Mouse (Mus musculus) E14TG2a.4 (cell line): ENCODE measurements around the gene 1110032A03Rik.

Source experiments
- CTCF ChIP-seq: conservative IDR thresholded peaks from 2 replicates; pipeline ENCODE4 v1.5.1; 2014; ENCODE audit warnings: low read length
- NANOG ChIP-seq: IDR thresholded peaks from 2 replicates; pipeline ENCODE4 v1.6.1; 2014; ENCODE audit warnings: borderline replicate concordance, low read length, mixed read lengths
- POU5F1 ChIP-seq: IDR thresholded peaks from 2 replicates; pipeline ENCODE4 v1.6.1; 2014; ENCODE audit warnings: low read length, borderline replicate concordance

- TF ChIP-seq CTCF (peak; percentile 71), POU5F1 (no peak), NANOG (no peak)
Measured at GRCm38 (mm10) chr9:50782155-50782554, 6.8 kb upstream of the 1110032A03Rik start.
